Mouse (Mus musculus) testis, adult 2 months (tissue): ENCODE measurements around the gene Ypel2.

ENCODE experiments used
- CTCF ChIP-seq: fragments of 200-500 bp; IDR thresholded peaks from 2 replicates; pipeline ENCODE4 v1.5.1; 2012; ENCODE audit warnings: low read depth, mild to moderate bottlenecking, inconsistent platforms, low read length, moderate library complexity; ENCODE audit not compliant: control insufficient read depth, insufficient read depth, insufficient replicate concordance
- POLR2A ChIP-seq: fragments of 200-500 bp; IDR thresholded peaks from 2 replicates; pipeline ENCODE4 v1.6.1; 2012; ENCODE audit warnings: low read depth, mild to moderate bottlenecking, inconsistent platforms, low read length, moderate library complexity; ENCODE audit not compliant: control insufficient read depth

GRCm38 (mm10) chr11:86960331-86960730 lies 33.2 kb downstream of the Ypel2 start:
- TF ChIP-seq POLR2A = no peak
- TF ChIP-seq CTCF = no peak
